In the genomic region with DNA sequence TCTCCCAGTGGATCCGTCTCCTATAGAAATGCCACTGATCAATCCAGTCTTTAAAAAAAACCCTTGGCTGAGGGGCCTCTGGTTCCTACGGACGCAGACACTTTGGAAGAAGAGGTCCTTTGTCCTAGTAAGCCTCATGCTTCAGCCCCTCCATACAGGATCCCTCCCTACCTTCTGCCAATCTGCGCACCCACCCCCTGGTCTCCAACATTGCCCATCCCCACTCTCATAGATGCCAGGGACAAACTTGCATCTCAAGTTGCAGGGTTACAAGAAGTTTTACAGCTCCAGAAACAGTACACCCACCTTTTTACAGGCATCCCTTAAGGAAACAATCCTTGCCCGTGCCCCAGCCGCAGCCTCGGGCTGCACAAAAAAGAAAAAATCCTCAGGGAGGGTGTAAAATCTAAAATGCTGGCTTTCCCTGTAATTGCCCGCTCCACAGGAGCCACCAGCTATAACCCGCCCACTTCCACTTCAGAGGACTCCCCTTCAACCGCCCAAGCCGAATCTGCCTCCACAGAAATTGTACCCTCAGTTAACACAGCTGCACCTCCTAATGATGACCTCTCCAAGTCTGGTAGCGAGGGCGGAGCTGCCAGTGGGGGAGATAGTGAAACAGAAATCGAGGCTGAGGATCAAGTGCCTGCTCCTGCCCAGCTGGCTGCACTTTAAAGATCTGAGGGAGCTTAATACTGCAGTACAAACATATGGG, we compare ENCODE assay signal across 16 mouse cellular contexts. TPM values are rescaled to one million over a fixed set of nuclear protein-coding genes. Genes with fewer than 3 reads are reported as not detected.
"Had no signal": no experiment of that assay in that cellular context is flagged by ENCODE, and none has a peak within 500 bp of the region (broad histone marks: within the 10 kb centered on the region; RNA-seq: fewer than 3 reads in every experiment).

No protein-coding gene starts in this region.

RNA-seq across cellular contexts. Expression of a gene that starts 2.5 kb away (rescaled TPM):
- polyA plus RNA-seq: lung, adult 2 months; lung, embryonic 15.5 days; lung, postnatal 0 days; macrophage; midbrain, embryonic 11.5 days; midbrain, embryonic 13.5 days; midbrain, embryonic 15.5 days; midbrain, postnatal 0 days; neural tube, embryonic 12.5 days; neural tube, embryonic 14.5 days; spleen, adult 2 months; stomach, embryonic 15.5 days; stomach, postnatal 0 days; testis, adult 2 months; thymus, adult 2 months; urinary bladder, adult 2 months had no signal
